Mouse (Mus musculus): ENCODE data around the gene Cfap57. TPM values are rescaled to one million over a fixed set of nuclear protein-coding genes. Genes with fewer than 3 reads are reported as not detected.
"Not testable (repeated sequence)": the region's sequence is repeated elsewhere in the genome, so short reads cannot be mapped to it uniquely, and the experiment has no call there.

The Cfap57 gene
- total RNA-seq, 4 experiments from 2014 or later: 0.65 to 1.1 (median 0.88) TPM

DNA sequence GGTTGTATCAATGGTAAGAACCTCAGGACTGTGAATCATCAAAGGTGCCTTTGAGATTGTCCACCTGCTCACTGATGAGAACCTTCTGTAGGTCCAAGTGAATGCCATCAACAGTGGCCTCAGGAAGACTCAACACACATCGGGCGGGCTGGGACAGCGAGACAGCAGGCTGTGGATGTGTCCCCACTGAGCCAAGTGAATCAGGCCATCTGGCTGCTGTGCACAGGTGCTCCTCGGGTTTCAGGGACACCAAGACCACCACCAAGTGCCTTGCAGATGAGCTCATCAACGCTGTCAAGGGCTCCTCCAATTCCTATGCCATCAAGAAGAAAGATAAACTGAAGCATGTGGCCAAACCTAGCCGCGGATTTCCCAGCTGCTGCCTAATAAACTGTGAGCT, 98.3 kb downstream of the Cfap57 start:
- no peak for DNase-seq (ENCODE audit: low spot score in 2 of 2)

DNA sequence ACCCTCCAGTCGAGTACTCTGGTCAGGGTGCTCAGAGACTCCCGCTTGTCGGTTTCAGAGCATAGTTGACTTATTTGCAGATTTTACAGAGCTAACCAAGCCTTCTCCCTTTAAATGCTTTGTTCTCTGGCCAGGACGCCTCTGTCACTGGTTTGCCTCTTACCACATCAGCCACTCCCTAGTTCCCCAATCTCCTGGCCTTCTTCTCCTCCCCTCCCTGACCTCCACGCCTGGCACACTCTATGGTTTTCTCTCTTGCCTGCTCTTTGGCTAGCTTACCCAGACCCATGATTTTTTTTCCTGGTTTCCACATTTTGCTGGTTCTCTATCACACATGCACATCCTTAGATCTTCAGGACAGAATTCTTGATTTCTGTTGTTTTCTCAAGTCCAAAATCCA, 102.4 kb downstream of the Cfap57 start:
- no peak for DNase-seq (ENCODE audit: low spot score in 2 of 2)

DNA sequence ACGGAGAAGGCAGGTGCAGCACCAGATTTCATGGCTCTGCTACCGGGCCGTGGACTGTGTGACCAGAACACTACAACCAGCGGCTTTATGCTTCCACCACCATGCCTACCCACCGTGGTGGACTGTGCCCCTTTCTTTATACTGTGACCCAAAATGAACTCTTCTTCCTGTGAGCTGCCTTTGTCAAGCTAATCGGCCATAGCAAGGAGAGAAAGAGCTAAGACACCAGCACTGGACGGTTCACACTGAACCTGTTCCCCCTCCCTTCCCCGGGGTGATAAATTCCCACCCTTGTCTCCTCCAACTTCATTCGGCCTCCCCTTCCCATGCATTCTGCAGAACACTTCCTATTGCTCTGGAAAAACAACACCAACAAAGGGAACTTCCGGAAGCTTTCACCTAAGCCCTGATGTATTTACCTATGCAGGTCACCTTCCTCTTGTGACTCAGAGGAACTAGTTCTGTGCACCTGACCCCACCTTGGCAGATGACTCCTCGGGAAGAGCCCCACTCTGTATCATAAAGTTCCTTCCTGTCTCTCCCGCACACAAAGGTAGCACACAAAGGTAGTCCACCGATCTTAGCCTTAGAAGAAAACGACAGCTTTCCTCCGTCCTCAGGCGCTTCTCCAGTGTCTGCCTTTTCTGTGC, 103.0 kb downstream of the Cfap57 start:
- DNase-seq (ENCODE audit: low spot score in 2 of 2): no peak

DNA sequence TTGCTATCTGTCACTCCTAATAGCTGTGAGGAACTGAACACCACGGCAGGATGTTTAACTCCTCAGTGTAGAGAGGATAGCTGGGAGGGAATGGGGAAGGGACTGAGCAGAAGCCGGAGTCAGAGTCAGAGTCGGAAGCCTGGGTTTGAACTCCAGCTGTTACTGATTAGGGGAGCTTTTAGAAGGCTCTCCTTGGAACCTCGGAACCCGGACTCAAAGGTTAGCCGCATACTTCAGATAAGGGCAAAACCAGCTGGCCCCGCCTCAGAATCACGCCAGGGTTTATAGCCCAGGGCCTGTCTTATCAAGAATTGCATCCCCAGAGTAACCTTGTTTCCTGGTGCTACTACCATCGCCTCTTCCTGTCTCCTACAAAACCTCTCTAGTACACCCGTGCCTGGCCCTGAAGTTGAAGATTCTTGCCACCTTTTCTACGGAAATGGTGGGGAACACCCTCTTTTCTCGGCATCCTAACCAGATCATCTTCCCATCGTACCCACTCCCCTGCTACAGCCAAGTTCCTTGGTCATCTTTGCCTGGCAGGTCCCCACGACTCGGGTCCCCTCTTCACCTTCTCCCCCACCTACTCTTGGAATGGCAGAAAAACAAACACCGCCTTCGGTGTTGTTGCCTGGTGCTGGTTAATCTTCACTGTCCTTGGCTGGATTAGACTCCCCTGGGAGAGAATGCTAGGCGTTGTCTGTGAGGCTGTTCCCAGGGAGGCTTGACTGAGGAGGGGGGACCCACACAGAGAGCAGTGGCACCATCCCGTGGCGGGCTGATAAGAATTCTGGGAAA, 103.7 kb downstream of the Cfap57 start:
- no peak for DNase-seq (ENCODE audit: low spot score in 2 of 2)

DNA sequence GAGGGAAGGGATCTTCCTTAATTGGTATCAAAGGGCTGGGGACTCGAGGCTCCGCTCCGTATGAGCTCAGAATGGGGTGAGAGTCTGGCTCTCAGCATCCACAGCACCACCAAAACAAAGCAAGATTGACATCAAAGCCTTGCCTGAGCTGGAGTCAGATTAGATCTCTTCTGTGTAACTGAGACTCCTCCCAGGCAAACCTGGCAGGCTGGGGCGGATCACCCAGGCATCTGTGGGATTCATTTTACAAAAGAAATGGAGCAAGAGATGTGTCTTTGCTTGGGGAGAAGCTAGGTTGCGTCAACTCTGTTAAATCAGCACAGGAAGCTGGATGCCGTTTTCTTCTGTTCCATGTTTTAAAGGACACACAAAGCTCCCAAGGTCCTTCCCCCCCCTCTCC, 111.5 kb downstream of the Cfap57 start:
- no peak for DNase-seq (ENCODE audit: low spot score in 2 of 2)

DNA sequence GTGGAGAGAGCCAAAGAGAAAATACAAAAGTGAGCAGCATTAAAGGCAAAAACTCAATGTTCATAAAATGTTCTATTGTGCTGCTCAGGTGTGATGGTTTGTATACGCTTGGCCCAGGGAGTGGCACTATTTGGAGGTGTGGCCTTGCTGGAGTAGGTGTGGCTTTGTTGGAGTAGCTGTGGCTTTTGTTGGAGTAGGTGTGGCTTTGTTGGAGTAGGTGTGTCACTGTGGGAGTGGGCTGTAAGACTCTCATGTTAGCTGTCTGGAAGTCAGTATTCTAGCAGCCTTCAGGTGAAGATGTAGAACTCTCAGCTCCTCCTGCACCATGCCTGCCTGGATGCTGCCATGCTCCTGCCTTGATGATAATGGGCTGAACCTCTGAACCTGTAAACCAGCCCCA, 113.4 kb downstream of the Cfap57 start:
- not testable (repeated sequence) for DNase-seq (ENCODE audit: low spot score in 2 of 2)

DNA sequence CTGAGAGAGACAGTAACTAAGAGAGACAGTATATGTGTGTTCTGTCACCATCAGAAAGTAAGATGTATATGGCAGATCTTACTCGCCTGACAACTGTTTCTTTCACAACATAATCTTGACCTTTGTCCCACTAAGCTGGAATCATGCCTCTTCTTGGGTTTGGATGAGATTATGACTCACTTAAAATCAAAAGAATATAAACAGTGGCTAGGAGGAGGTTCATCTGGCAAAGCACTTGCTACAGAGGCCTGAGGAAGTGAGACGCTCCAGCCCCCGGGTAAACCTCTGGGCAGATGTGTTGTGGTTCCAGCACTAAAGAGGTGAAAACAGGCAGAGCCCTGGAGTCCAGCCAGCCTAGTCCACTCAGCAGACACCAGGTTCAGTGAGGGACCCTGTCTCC, 115.0 kb downstream of the Cfap57 start:
- no peak for DNase-seq (ENCODE audit: low spot score in 2 of 2)

Other genes starting within 250 kb of the Cfap57 start
- gene Szt2, start 211.5 kb downstream of the Cfap57 start, total RNA-seq (2022): 10 to 100 TPM; 32.2 to 40.1 (median 37.6) TPM
- 10 to 100 TPM; 47.8 to 56.5 (median 56.1) TPM for gene Med8, start 211.4 kb downstream of the Cfap57 start, total RNA-seq (2022)
- 10 to 100 TPM; 16.2 to 26.7 (median 21.1) TPM for gene Elovl1, start 192.7 kb downstream of the Cfap57 start, total RNA-seq (2022)
- 1 to 10 TPM in 3 of 4 experiments, under 1 TPM in 1; 0.82 to 2.2 (median 1.1) TPM for gene Cdc20, start 183.4 kb downstream of the Cfap57 start, total RNA-seq (2022)
- under 1 TPM; 0.40 to 0.82 (median 0.59) TPM for gene Mpl, start 163.3 kb downstream of the Cfap57 start, total RNA-seq (2022)
- 1 to 10 TPM; 6.6 to 9.4 (median 8.3) TPM for gene Tie1, start 130.7 kb downstream of the Cfap57 start, total RNA-seq (2022)
- not detected for gene 2610528J11Rik, start 93.8 kb downstream of the Cfap57 start, total RNA-seq (2022)
- 10 to 100 TPM; 10.0 to 14.0 (median 11.1) TPM for gene Tmem125, start 76.7 kb downstream of the Cfap57 start, total RNA-seq (2022)
- gene Ebna1bp2, start within 50 bp of the Cfap57 start, total RNA-seq (2022): 10 to 100 TPM; 48.2 to 60.8 (median 56.0) TPM
- not detected for gene Olfr62, start 38.2 kb upstream of the Cfap57 start, total RNA-seq (2022)
- not detected for gene Olfr1342, start 72.0 kb upstream of the Cfap57 start, total RNA-seq (2022)
- gene Olfr1341, start 82.7 kb upstream of the Cfap57 start, total RNA-seq (2022): not detected
- gene Olfr1340, start 99.4 kb upstream of the Cfap57 start, total RNA-seq (2022): not detected
- gene Olfr1339, start 111.4 kb upstream of the Cfap57 start, total RNA-seq (2022): not detected
- not detected for gene Olfr1338, start 138.0 kb upstream of the Cfap57 start, total RNA-seq (2022)
- not detected for gene Olfr1337, start 161.8 kb upstream of the Cfap57 start, total RNA-seq (2022)
- not detected for gene Olfr1335, start 189.2 kb upstream of the Cfap57 start, total RNA-seq (2022)
- gene Olfr1333, start 215.5 kb upstream of the Cfap57 start, total RNA-seq (2022): not detected
- not detected for gene Olfr1331, start 243.9 kb upstream of the Cfap57 start, total RNA-seq (2022)